Mouse (Mus musculus) T-cell, adult 2 months (primary cell): ENCODE measurements around the gene Dxo.

ENCODE experiments used
- DNase-seq: peaks from one replicate; pipeline ENCODE4 v3.0.0; 2022; ENCODE audit warnings: low spot score

Gene Dxo

GRCm38 (mm10) chr17:34836155-34836855 is 514 bp upstream of the Dxo start:
- DNase-seq: no peak

GRCm38 (mm10) chr17:34837464-34838324 is 875 bp downstream of the Dxo start:
- DNase-seq: no peak

- DNase-seq: no peak
Measured at GRCm38 (mm10) chr17:34838785-34839184, 2.0 kb downstream of the Dxo start.

DNA sequence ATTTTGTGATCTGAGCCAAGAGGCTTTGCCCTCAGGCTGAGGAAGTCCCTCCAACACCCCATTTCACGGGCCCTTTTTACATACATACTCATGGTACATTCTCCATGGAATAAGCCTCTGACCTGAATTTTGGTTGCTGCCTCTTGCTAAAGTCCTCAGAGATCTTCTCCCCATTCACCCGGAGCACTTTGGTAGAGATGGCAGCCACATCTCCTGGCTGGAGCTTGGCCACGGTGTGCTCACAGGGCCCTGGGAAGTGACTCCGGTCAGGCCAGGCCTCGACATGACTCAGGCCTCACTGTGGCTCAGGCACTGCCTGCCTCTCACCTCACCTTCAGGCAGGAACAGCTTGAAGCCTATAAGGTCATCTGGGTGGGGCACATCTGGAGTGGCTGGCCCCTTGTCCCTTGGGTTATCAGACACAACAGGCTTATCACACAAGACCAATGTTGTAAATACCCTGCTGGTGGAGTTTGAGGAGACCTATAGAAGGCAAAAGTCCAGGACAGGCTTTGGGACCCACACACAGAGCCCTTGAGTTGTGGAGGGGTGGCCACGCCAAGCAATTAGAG is 4.0 kb downstream of the Dxo start:
- DNase-seq: no peak

GRCm38 (mm10) chr17:34844884-34845283 is 8.1 kb downstream of the Dxo start:
- no peak for DNase-seq

DNA sequence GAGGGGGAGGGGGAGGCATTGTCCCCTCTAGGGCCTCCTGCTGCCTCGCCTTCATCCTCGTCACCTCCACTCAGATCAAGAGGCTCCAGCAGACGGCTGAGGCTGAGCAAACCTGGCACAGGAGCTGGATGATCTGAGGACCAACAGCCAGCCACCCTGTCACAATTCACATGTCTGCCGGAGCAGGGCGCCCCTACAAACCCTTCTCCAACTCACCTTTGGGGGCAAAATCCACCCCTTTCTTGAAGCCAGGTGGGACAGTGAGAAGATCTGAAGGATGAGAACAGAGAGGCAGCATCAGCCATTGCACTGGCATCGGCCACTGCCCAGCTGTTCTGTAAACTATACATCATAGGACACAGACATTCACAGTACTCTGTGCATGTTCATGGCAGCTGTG is 10.4 kb downstream of the Dxo start:
- no peak for DNase-seq

DNA sequence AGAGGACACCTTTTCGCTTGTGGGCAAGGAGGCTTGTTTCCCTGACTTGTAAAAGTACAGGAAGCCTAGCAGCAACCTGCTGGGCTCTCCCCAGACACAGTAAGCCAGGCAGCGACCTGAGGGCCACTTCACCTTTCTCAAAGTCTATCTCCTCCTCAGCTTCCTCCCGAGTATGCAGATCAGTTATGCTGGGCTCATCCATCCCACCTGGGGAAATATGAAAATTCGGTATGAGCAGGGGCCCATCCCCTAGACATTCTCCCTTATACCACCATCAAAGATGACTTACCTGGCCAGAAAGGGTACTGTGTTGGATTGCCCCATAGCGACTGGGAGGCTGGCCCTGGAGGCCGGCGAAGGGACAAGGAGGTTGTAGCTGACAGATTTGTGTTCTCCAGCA is 10.8 kb downstream of the Dxo start:
- no peak for DNase-seq

DNA sequence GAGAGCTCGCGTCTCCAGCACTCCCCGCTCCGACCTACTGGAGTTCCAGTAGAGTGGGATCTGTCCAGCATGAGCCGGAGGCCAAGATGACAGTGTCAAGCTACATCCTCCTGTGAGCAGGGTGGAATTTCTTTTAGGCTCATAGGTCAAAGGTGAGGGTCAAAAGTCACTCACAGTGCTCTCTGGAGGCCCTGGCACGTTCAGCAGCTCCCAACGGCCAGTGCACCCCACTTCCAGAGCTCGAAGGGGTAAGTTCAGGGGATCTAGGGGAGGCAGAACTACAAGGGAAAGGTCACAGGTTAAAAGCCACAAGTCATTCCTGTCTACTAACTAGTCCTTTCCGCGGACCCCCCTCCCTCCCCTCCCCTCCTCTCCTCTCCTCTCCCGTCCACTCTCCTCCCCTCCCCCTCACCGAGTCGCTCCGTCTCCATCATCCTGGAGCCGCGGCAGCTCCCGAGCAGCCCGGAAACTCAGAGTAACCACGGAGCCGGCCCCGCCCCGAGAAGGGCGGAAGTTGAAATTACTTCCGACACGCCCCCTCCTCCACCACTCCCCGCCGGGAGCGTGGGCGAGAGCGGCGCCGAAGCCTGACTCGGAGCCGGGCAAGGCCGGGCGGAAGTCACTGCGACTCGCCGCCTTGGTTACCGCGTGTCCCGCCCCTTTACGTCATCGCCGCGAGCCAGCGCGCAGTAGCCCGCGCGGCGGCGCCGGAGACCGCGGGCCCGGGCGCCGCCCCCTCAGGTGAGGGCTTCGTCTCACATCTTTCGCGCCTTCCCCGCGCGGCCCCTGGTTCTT is 13.1 kb downstream of the Dxo start, which contains the start of the genes Skiv2l and Nelfe:
Skiv2l (minus strand) TSS at position 489 of the 795 bp plus-strand sequence.
Nelfe (plus strand) TSS at position 670 of the 795 bp plus-strand sequence.
- peak; percentile 99 for DNase-seq

DNA sequence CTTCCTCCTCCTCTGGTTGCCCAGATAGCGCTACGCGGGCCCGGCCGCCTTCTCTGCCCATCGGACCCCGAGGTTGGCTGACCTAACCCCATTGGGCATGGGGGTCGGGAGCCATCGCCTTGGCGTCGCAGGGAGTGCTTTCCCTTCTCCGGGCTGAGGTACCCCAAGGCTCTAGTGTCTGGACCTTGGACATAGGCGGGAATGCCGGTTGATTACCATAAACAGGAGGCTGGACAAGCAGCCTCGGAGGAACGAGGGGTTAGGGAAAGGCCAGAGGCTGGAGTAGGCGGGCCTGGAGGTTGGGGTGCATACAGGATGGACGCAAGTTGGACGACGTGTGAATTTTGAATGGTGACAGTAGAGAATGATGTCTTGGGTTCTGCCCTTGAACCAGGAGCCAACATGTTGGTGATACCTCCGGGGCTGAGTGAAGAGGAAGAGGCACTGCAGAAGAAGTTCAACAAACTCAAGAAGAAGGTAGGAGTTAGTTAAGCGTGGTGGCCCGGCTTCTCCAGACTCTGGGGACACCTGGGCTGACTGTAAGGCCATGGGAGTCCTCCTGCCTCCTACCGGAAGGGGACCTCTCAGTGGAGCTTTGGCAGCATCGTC is 13.8 kb downstream of the Dxo start:
- no peak for DNase-seq

DNA sequence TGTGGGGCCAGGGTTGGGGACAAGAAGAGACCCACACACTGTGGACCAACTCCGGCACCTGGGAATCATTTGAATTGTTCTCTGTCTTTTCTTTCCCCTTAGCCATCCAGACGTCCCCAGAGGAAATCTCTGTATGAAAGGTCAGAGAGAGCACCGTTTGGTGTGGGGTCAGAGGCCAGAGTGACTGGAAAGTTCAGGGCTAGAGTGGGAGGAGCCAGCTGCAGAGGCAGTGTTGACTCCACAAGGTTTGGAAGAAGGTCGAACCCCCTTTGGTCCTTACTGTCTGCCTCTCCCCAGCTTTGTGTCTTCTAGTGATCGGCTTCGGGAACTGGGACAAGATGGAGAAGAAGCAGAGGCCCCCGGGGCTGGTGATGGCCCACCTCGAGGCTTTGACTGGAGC is 16.7 kb downstream of the Dxo start:
- DNase-seq: no peak

- no peak for DNase-seq
Measured at GRCm38 (mm10) chr17:34854761-34855160, 17.9 kb downstream of the Dxo start.

DNA sequence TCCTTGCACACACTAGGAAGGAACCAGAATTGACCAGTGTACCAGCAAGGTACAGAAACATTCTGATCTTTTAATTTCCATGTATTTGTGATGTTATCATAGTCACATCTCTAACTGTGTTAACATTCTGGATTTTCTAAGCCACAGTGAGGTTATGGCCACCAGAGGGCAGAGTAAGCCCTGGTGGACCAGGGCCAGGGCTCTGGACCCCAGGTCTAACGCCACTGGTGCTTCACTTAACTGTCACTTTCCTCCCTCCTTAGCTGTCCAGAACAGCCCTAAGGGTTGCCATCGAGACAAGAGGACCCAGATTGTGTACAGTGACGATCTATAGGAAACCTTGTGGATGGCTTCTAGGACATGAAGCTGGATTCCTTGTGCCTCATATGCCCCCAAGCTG is 19.0 kb downstream of the Dxo start:
- DNase-seq: peak; percentile 31

DNA sequence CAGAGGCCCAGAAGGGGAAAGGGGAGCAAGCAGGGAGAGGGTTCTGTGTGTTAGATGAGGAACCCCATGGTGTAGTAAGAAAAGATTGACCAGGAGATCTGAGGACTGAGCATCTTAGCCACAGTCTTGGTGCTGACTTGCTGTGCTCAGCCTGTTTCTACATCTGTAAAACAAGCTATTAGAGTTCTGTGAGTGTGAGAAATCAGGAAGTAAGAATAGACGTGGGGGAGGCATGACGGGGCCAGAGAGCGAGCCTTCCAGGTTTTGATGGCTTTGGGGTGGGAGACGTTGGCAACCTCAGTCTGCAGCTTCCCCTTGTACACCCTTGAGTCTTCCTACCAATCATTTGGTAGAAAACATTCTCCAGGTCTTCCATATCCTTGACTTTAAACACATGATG is 21.9 kb downstream of the Dxo start:
- DNase-seq: no peak

DNA sequence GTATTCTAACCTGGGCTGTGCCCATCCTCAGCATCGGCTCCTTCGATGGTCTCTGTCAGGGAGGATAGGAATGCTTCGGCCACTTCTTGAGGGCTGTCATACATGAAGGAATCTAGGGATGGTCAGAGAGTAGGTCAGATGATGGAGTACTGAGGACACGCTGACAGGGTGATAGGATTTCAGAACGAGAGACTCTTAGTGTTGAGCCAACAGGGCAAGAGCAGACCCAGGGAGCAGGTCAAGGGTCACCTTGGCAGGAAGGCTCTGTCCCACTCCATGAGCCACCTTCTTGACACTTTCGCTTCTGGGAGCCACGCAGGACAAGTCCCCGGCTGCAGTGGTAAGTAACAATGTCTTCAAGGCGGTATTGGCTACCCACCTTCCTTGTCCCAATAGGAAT is 23.7 kb downstream of the Dxo start:
- DNase-seq: no peak

- no peak for DNase-seq
Measured at GRCm38 (mm10) chr17:34861704-34862415, 25.0 kb downstream of the Dxo start.

GRCm38 (mm10) chr17:34862416-34863081 is 25.7 kb downstream of the Dxo start, which contains the start of gene Cfb:
Gene Cfb, minus strand, starts transcription at chr17:34862518.
- no peak for DNase-seq

DNA sequence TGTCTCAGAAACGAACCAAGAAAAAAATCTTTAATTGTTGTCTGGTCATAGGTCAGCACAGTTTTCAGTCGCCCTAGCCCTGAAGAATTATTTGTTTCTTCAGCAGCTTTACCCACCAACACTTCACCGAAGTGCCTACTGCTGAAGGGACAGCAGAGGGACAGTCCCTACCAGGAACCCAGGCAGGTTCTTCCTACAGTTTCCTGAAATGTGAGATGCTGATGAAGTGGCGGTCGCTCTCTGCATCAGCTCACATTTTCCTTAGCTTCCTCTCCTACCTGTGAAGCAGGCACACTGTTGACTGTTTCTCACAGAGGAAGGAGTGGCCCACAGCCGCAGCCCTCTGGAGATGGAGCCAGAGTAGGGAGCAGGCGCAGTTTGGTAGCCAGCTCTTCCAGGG is 29.2 kb downstream of the Dxo start:
- DNase-seq: no peak

GRCm38 (mm10) chr17:34874321-34874720 is 37.5 kb downstream of the Dxo start:
- no peak for DNase-seq

DNA sequence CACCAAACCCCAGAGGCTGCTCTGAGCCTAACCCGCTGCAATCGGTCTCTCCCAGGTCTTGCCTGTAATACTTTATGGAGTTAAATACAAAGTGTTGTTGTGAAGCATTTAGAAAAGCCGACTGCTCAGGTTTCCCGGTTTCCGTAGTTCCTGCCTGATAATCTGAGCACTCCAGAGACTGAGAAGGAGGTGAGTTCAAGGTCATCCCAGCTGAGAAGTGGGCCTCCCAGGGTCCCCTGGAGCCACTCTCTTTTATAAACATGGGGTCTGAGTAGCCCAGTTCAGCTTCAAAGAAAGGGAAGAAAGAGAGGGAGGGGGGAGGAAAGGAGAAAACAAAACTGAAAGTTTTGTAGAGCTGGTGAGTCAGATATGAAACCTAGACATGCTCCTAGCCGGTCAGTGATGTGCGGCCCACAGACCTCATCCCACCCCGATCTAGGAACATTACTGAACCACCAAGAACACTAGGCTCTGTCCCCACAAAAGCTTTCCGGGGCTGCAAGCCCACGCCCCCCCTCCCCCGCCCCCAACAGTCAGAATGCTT is 42.6 kb downstream of the Dxo start, which contains the start of gene Zbtb12:
Zbtb12 (plus strand) TSS at position 148 of the 544 bp plus-strand sequence.
- DNase-seq: no peak

DNA sequence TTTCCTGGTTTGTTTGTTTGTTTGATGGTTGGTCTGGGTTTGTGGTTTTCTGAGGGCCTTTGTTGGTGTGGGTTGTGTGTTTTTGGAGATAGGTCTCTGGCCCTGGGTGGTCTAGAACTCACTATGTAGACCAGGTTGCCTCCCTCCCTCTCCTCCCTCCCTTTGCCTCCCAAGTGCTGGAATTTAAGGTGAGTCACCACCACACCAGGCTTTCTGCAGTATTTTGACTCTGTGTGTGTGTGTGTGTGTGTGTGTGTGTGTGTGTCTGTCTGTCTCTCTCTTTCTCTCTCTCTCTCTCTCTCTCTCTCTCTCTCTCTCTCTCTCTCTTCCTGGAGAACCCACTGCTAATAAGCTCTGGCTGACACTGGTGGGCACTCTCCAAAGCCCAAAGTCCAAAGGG is 44.3 kb downstream of the Dxo start:
- no peak for DNase-seq
